Mouse (Mus musculus) embryonic facial prominence, embryonic 14.5 days (tissue): ENCODE measurements around the gene Olfr910. TPM values are rescaled to one million over a fixed set of nuclear protein-coding genes. Genes with fewer than 3 reads are reported as not detected.

Source experiments
- ATAC-seq: fragments of 200-750 bp; cut with Nextera tagmentation; 2 replicates; pipeline ENCODE4 v1.8.0; 2017; ENCODE audit warnings: low read depth, moderate number of reproducible peaks, moderate TSS enrichment
- DNase-seq: peaks from one replicate; pipeline ENCODE4 v3.0.0-alpha.2; 2015; ENCODE audit warnings: low spot score
- H3K27ac ChIP-seq: fragments of 300-500 bp; sonication (generic); replicated peaks from 2 replicates; pipeline ENCODE4 v1.5.1; 2014; ENCODE audit warnings: low read depth, mild to moderate bottlenecking, low read length, moderate library complexity
- H3K27me3 ChIP-seq: fragments of 300-500 bp; sonication (generic); replicated peaks from 2 replicates; pipeline ENCODE4 v1.6.1; 2014; ENCODE audit warnings: low read length; ENCODE audit not compliant: control insufficient read depth, insufficient read depth
- H3K36me3 ChIP-seq: fragments of 300-500 bp; sonication (generic); 2 replicates; pipeline ENCODE4 v1.6.1; 2014; ENCODE audit warnings: low read length, mixed read lengths; ENCODE audit not compliant: control insufficient read depth, insufficient read depth
- H3K4me1 ChIP-seq: fragments of 300-500 bp; sonication (generic); 2 replicates; pipeline ENCODE4 v1.6.1; 2014; ENCODE audit warnings: antibody characterized with exemption, low read length; ENCODE audit not compliant: control insufficient read depth, insufficient read depth
- H3K4me2 ChIP-seq: fragments of 300-500 bp; sonication (generic); 2 replicates; pipeline ENCODE4 v1.6.1; 2014; ENCODE audit warnings: low read depth, mild to moderate bottlenecking, low read length, moderate library complexity, mixed read lengths
- H3K4me3 ChIP-seq: fragments of 300-500 bp; sonication (generic); 2 replicates; pipeline ENCODE4 v1.5.1; 2014; ENCODE audit warnings: low read depth, mild to moderate bottlenecking, low read length
- H3K9ac ChIP-seq: fragments of 300-500 bp; sonication (generic); 2 replicates; pipeline ENCODE4 v1.6.1; 2014; ENCODE audit warnings: low read depth, mild to moderate bottlenecking, low read length, moderate library complexity, mixed read lengths
- H3K9me3 ChIP-seq: fragments of 300-500 bp; sonication (generic); 2 replicates; pipeline ENCODE4 v1.6.1; 2016; ENCODE audit warnings: low read length; ENCODE audit not compliant: control insufficient read depth
- WGBS: fragments of 180-500 bp; shearing (Covaris S2); extraction: QIAGEN DNeasy Blood & Tissue Kit; methylation state at CpG from one replicate; pipeline ENCODE4 v1.1.7; 2014; 5-methylcytosine and 5-hydroxymethylcytosine counted together
- polyA plus RNA-seq: library from polyadenylated mRNA; unstranded; fragments of >200 nt; fragmentation: Nextera tagmentation; extraction: Ambion mirVana; gene quantifications from 2 replicates; pipeline ENCODE4 v1.2.1, GENCODE M21; 2014

Gene Olfr910
- polyA plus RNA-seq: 0.08 TPM in 1 of 2 replicates, not detected in the other

DNA sequence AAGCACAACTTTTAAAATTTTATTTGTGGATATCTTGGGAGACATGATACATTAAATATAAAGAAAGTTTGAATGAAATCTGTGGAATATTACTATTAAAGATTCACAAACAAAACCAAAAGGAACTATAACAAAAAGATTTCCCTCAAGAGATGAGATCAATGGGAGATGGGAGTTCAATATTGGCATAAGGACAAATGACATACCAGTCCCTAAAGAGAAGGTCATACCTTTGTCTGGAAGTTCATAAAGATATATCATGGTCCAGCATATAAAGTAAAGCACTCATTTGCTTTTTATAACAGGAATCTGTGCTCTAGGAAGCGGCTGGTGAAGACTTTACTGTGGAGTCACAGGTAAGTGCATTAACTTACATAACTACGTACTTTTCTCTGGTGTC, at the start of gene Olfr910:
TSS of gene Olfr910 (plus strand) at position 301 of the 400 bp plus-strand sequence.
- no peak within 1 kb of the TSS for H3K4me2 ChIP-seq
- WGBS: 88% methylated on average over 2 of the region's 2 CpGs
- no peak within 1 kb of the TSS for H3K4me3 ChIP-seq
- H3K27ac ChIP-seq: no peak within 1 kb of the TSS
- H3K27me3 ChIP-seq: no peaks in the 10 kb centered on the region
- no peak within 1 kb of the TSS for H3K9ac ChIP-seq
- H3K9me3 ChIP-seq: 0 out of 2 replicates have a peak, but pooled peaks cover 5% of the 10 kb centered on the region
- ATAC-seq (no peak), DNase-seq (no peak)
- no peaks in the 10 kb centered on the region for H3K36me3 ChIP-seq
- no peaks in the 10 kb centered on the region for H3K4me1 ChIP-seq

DNA sequence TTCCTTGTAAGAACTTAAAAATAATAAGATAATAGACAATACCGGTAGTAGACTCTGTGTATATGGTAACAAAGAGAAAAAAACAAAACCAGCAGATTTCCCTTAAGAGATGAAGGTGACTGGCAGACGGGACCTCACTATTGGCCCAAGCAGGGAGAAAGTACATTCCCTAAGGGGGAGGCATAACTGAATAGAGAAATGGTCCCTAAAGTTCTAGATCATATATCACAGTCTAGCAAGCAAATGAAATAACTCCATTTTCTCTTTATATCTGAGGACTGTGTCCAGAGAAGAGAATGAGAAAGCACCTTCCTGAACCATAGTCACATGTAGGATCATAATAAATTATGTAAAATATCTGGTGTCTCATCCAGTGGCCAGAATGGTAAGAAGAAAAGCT, 42.1 kb upstream of the Olfr910 start, which contains the start of gene Olfr907:
TSS of gene Olfr907 (plus strand) at position 301 of the 400 bp plus-strand sequence.
- H3K4me1 ChIP-seq: no peaks in the 10 kb centered on the region
- no peak within 1 kb of the TSS for H3K4me3 ChIP-seq
- WGBS: 77% methylated on average over 2 of the region's 2 CpGs
- H3K4me2 ChIP-seq: no peak within 1 kb of the TSS
- H3K9me3 ChIP-seq: no peaks in the 10 kb centered on the region
- no peak for DNase-seq
- H3K27ac ChIP-seq: no peak within 1 kb of the TSS
- no peaks in the 10 kb centered on the region for H3K27me3 ChIP-seq
- no peaks in the 10 kb centered on the region for H3K36me3 ChIP-seq
- ATAC-seq: no peak
- H3K9ac ChIP-seq: no peak within 1 kb of the TSS

DNA sequence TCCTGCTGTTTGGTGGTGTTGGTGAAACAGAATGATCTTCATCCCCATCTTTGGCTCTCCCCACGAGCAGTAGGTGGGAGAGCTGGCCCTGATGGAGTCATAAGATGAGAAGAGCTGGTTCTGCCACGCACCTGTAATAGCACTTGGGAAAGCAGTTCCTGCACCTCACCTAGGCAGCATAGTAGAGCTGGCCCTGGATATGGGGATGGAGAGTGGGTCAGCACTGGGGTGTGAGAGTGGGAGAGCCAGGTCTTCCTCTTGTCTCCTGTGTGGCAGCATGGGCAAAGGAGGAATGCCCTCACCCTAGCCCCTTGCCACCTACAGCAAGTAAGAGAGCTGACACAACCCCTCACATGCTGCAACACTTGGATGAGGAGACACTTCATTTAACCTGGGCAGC, 25.3 kb upstream of the Olfr910 start:
- Histone ChIP-seq H3K27me3 (no peaks in the 10 kb centered on the region), H3K4me1 (no peaks in the 10 kb centered on the region), H3K9me3 (no peaks in the 10 kb centered on the region), H3K4me2 (no peak overlapping the region), H3K36me3 (no peaks in the 10 kb centered on the region), H3K27ac (no peak overlapping the region), H3K9ac (no peak overlapping the region), H3K4me3 (no peak overlapping the region)
- 53% methylated on average over 2 of the region's 2 CpGs for WGBS
- no peak for DNase-seq
- no peak for ATAC-seq

DNA sequence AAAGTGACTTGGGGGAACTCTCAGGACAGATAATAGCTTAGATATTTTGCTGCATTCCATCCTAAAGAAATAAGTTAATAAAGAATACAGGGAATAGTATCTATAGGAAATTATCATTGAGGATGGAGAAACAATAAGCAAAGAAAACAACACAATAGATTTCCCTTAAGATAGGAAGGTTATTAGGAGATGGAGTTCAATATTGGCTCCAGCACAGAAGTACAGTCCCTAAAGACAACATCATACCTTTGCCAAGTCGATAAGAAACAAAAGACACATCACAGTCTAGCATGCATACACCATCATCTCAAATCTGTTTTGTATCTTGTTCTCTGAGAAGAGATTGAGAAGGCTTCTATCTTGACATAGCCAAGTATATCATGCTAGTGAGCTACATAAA, 16.4 kb upstream of the Olfr910 start, which contains the start of gene Olfr911-ps1:
TSS of gene Olfr911-ps1 (plus strand) at position 301 of the 400 bp plus-strand sequence.
- Histone ChIP-seq H3K27ac (no peak within 1 kb of the TSS), H3K9ac (no peak within 1 kb of the TSS), H3K4me1 (no peaks in the 10 kb centered on the region), H3K9me3 (no peaks in the 10 kb centered on the region), H3K4me3 (no peak within 1 kb of the TSS), H3K4me2 (no peak within 1 kb of the TSS), H3K36me3 (no peaks in the 10 kb centered on the region), H3K27me3 (no peaks in the 10 kb centered on the region)
- 59% methylated on average over 1 of the region's 1 CpGs for WGBS
- ATAC-seq (no peak), DNase-seq (no peak)

DNA sequence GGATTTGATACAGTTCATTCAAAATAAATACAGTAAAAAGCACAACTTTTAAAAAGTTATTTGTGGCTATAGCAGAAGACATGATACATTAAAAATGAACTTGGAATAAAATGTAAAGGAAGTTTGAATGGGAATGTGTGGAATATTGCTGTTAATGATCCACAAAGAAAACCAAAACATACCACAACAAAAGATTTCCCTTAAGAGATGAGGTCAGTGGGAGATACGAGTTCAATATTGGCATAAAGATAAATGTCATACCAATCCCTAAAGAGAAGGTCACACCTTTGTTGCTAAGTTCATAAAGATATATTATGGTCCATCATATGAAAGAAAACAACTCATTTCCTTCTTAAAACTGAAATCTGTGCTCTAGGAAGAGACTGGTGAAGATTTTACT, 42.2 kb downstream of the Olfr910 start, which contains the start of gene Olfr912:
TSS of gene Olfr912 (plus strand) at position 301 of the 400 bp plus-strand sequence.
- Histone ChIP-seq H3K9ac (no peak within 1 kb of the TSS), H3K9me3 (no peaks in the 10 kb centered on the region), H3K27ac (no peak within 1 kb of the TSS), H3K4me3 (no peak within 1 kb of the TSS), H3K4me1 (no peaks in the 10 kb centered on the region), H3K36me3 (no peaks in the 10 kb centered on the region), H3K4me2 (no peak within 1 kb of the TSS), H3K27me3 (no peaks in the 10 kb centered on the region)
- 81% methylated on average over 1 of the region's 1 CpGs for WGBS
- no peak for DNase-seq
- no peak for ATAC-seq

Other genes starting within 250 kb of the Olfr910 start
- not detected in 2 replicates for gene Olfr896-ps1, start 246.7 kb upstream of the Olfr910 start, polyA plus RNA-seq
- 0.07 TPM in 1 of 2 replicates, not detected in the other for gene Olfr25, start 208.8 kb upstream of the Olfr910 start, polyA plus RNA-seq
- not detected in 2 replicates for gene Olfr898, start 189.4 kb upstream of the Olfr910 start, polyA plus RNA-seq
- 0.06 TPM in 1 of 2 replicates, not detected in the other for gene Olfr250, start 171.0 kb upstream of the Olfr910 start, polyA plus RNA-seq
- gene Olfr251, start 160.8 kb upstream of the Olfr910 start, polyA plus RNA-seq: not detected in 2 replicates
- gene Olfr147, start 136.2 kb upstream of the Olfr910 start, polyA plus RNA-seq: not detected in 2 replicates
- gene Olfr901, start 108.4 kb upstream of the Olfr910 start, polyA plus RNA-seq: not detected in 2 replicates
- gene Olfr902, start 90.2 kb upstream of the Olfr910 start, polyA plus RNA-seq: not detected in 2 replicates
- 0.06 TPM in 1 of 2 replicates, not detected in the other for gene Olfr904, start 74.7 kb upstream of the Olfr910 start, polyA plus RNA-seq
- gene Olfr905, start 66.7 kb upstream of the Olfr910 start, polyA plus RNA-seq: 0.13 TPM in 1 of 2 replicates, not detected in the other
- gene Olfr906, start 50.8 kb upstream of the Olfr910 start, polyA plus RNA-seq: not detected in 2 replicates
- gene Olfr907, start 42.0 kb upstream of the Olfr910 start, polyA plus RNA-seq: not detected in 2 replicates
- gene Olfr911-ps1, start 16.3 kb upstream of the Olfr910 start, polyA plus RNA-seq: not detected in 2 replicates
- 0.04 TPM in 1 of 2 replicates, not detected in the other for gene Olfr912, start 42.3 kb downstream of the Olfr910 start, polyA plus RNA-seq
- gene Olfr913, start 54.9 kb downstream of the Olfr910 start, polyA plus RNA-seq: not detected in 2 replicates
- gene Olfr914, start 67.3 kb downstream of the Olfr910 start, polyA plus RNA-seq: not detected in 2 replicates
- gene Olfr916, start 122.0 kb downstream of the Olfr910 start, polyA plus RNA-seq: not detected in 2 replicates
- gene Olfr917, start 128.0 kb downstream of the Olfr910 start, polyA plus RNA-seq: not detected in 2 replicates
- gene Olfr918, start 136.8 kb downstream of the Olfr910 start, polyA plus RNA-seq: not detected in 2 replicates
- gene Olfr919, start 165.8 kb downstream of the Olfr910 start, polyA plus RNA-seq: not detected in 2 replicates
- 31.1 and 33.5 TPM in 2 replicates for gene Vwa5a, start 180.4 kb downstream of the Olfr910 start, polyA plus RNA-seq
- gene Olfr920, start 214.4 kb downstream of the Olfr910 start, polyA plus RNA-seq: 0.04 TPM in 1 of 2 replicates, not detected in the other
- not detected in 2 replicates for gene Olfr921, start 235.2 kb downstream of the Olfr910 start, polyA plus RNA-seq